Mouse (Mus musculus): ENCODE measurements around the gene Rab17. TPM values are rescaled to one million over a fixed set of nuclear protein-coding genes. Genes with fewer than 3 reads are reported as not detected.

The Rab17 gene
- polyA plus RNA-seq, 2 experiments from 2014 or later = not detected

DNA sequence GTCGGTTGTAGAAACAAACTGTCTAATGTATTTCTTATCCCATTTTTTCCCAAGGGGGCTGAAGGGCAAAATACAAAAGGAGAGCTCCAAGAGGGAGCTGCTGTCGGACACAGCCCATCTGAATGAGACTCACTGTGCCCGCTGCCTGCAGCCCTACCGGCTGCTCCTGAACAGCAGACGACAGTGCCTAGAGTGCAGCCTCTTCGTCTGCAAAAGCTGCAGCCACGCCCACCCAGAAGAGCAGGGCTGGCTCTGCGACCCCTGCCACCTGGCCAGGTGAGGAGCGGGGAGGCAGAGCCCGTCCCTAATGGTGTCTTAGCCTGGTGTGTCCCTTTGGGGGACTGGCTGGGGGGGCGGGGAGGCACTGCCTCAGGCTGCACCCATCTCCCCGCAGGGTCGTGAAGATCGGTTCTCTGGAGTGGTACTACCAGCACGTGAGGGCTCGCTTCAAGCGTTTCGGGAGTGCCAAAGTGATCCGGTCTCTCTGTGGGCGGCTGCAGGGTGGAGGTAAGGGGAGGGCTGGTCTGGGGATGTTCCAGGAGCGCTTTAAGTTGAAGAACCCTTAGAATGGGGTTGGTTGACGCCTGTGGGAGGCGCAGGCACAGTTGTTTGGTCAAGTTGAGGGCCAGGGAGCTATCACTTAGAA, 41.4 kb downstream of the Rab17 start:
- no peak for ATAC-seq

DNA sequence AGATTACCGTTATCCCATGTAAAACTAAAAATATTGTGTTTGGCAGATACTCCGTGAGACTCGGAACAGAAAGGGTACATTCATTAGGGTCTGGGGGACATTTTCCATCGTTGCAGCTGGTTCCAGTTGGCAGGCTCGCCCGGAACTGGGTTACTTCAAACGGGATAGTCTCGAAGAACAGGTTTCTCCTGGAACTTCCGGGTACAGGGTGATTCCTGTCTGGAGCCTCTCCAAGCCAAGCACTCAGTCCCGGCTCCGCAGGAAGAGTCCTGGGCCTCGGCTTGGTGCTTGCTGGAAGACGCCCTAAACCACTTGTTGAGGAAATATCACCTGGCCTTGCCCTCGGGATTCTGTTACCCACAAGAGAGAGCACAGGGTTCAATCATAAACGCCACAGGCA, 42.2 kb downstream of the Rab17 start:
- no peak for ATAC-seq

DNA sequence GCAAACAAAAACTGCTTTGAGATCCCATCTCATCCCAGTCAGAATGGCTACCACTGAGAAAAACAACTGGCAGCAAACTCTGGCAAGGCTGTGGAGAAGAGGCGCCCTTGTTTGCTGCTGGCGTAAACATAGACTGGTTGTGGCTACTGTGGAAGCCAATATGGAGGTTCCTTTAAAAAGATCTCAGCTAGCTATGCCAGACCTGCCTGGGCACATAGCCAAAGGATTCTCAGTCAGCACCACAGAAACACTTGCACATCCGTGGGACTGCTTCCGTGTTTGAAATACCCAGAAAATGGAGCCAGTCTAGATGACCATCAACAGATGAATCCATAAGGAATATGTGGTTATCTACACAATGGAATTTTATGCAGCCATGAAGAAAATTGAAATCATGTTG, 43.4 kb downstream of the Rab17 start:
- no peak for ATAC-seq

DNA sequence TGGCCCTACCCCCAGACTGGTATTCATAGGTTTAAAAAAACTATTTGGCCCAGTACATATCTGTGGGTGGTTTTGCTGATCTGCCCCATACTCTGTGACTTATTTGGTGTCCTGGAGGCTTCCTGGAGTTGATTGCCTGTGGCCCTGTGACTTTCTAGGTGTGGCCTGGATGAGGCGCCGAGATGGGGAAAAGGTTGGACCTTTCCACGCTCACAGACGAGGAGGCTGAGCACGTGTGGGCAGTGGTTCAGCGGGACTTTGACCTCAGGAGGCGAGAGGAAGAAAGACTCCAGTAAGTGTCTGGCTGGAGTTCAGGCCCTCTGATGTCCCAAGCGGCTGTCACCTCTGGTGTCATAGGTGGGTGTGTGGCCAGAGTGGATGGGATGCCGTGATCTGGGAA, 47.8 kb downstream of the Rab17 start:
- ATAC-seq = no peak

DNA sequence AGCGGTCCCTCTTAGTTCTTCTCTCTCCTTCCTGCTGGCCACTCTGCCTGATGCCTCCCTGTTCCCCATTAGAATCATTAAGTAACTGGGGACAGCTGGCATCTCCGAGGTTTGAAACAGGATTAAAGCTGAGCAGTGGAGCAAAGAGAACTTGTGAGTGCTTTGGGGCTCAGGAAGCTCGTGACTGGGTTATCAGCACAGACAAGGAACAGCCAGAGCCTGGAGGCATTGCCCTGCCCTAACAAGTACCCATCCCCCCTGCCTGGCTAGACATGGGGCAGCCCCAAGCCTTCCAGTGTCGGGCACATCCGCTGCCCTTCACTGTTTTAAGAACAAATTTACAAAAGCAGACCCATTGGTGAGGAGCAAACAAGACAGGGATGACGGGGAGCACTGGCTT, 52.0 kb downstream of the Rab17 start:
- no peak for ATAC-seq

DNA sequence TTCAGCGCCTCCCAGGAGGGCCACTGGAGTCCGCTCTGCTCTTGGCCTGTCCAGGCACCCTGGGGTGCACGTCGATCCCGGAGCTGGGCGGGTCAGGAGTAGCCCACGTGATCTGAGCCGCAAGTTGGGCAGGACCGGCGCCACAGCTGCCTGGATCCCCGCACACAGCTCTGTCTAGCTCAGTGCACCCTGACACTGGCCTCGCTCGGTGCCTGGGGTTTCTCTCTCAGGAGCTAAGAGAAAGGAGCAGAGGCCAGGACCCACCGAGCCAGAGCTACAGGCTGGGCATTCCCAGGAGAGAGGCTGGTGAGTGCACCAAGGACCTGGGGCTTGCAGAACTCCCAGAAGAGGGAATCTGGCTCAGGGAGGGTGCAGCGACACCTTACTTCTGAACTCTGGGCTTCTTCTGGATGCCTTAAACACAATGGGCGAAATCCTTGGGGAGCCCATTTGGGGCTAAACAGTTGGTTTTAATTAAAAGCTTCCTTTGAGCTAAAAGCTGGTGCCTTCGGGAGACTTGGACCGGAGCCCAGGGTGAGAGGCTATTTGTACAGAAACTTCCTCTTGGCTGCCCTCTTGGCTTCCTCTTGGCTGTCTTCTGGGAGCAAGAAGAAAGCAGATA, 54.4 kb downstream of the Rab17 start, which contains the start of gene Mlph:
Mlph (plus strand) TSS at position 138 of the 622 bp plus-strand sequence.
- ATAC-seq = no peak

DNA sequence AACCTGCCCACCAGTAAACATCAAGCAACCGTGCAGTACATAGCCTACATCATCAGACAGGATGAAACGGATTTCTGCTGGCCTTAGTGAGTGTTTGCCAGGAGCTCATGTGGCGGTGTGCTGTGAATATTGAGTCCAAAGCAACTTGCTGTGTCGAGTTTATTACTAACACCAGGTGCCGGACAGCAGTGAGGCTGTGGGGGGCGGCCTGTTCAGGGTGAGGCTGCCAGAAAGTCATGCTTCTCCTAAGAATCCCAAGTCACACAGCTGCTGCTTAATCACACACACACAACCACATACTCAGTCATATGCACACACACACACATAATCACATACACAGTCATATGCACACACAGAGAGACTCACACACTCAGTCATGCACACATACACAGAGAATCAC, 56.2 kb downstream of the Rab17 start:
- ATAC-seq = no peak

DNA sequence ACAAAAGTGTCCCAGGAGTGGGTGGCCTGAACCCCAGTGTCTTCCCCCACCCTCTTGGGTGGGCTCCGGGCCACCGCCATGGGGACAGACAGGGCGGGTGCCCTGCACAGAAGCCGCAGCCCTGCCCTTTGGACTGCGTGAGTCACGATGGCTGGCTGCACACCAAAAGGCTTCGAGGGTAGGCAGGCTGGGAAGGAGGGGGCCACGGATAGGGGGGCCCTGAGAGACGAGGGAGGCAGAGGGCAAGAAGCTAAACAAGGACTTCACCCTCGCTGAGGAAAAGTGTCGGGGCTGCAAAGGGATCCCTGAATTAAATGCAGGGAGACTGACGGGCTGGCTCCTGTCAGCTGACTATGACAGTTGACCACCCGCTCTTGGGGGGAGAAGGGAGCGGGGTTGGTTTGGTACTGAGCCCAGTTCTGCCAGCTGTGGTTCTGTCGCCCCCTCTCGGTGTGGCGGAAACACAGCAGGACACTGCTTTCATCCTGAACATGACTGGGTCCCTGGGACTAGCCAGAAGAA, 59.8 kb downstream of the Rab17 start:
- no peak for ATAC-seq

DNA sequence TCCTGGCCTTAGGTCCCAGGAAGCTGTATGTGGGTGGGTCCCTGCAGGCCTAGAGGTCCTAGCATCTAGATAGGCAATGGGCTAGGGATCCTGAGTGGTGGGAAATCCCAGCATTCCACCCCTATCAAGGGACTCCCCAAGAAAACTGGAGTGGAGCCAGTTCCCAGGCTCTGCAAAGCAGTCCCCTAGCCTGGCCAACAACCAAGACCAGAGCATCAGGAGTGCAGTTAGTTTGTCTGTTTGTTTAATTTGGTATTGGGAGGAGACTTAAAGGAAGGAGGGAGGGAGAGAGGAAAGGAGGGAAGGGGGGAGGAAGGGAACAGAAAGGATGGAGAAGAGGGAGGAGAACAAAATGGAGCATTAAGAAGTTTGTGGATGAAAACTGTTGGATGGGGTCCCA, 60.3 kb downstream of the Rab17 start:
- no peak for ATAC-seq

Other genes with a start within 250 kb of the Rab17 start
- not detected for gene Col6a3, start 125.7 kb downstream of the Rab17 start, polyA plus RNA-seq (2017; shearing (Covaris generic))
- gene Mlph, start 54.6 kb downstream of the Rab17 start, polyA plus RNA-seq (2017; shearing (Covaris generic)) = not detected
- gene Prlh, start 16.6 kb downstream of the Rab17 start, polyA plus RNA-seq (2017; shearing (Covaris generic)) = not detected
- 100 to 1,000 TPM; 176 to 194 TPM for gene Lrrfip1, start 29.1 kb upstream of the Rab17 start, polyA plus RNA-seq (2017; shearing (Covaris generic))
- 1 to 10 TPM; 1.7 TPM for gene Rbm44, start 175.4 kb upstream of the Rab17 start, polyA plus RNA-seq (2017; shearing (Covaris generic))
- 10 to 100 TPM; 25.3 to 30.0 TPM for gene Ramp1, start 210.2 kb upstream of the Rab17 start, polyA plus RNA-seq (2017; shearing (Covaris generic))